Mouse (Mus musculus): ENCODE data around the gene Trim60.
A peak's percentile ranks its signal among the peaks of the same experiment; 100 is the strongest.
"Not testable (repeated sequence)": the region's sequence is repeated elsewhere in the genome, so short reads cannot be mapped to it uniquely, and the experiment has no call there.

Trim60 gene

GRCm38 (mm10) chr8:65018423-65018822 is at the start of gene Trim60, which contains the start of gene Trim61:
TSS of gene Trim60 (minus strand) at chr8:65018584.
TSS of gene Trim61 (minus strand) at chr8:65018523.
- DNase-seq (ENCODE audit: low spot score): no peak

GRCm38 (mm10) chr8:65067694-65068472 is 49.5 kb upstream of the Trim60 start:
- no peak for DNase-seq (ENCODE audit: low spot score)

GRCm38 (mm10) chr8:65067031-65067430 is 48.6 kb upstream of the Trim60 start:
- no peak for DNase-seq (ENCODE audit: low spot score)

- no peak for DNase-seq (ENCODE audit: low spot score)
Observed at GRCm38 (mm10) chr8:65065622-65066021, 47.2 kb upstream of the Trim60 start.

GRCm38 (mm10) chr8:65064071-65064470 is 45.7 kb upstream of the Trim60 start:
- DNase-seq (ENCODE audit: low spot score): no peak

GRCm38 (mm10) chr8:65062195-65062594 is 43.8 kb upstream of the Trim60 start:
- DNase-seq (ENCODE audit: low spot score): no peak

- no peak for DNase-seq (ENCODE audit: low spot score)
Observed at GRCm38 (mm10) chr8:65056722-65057121, 38.3 kb upstream of the Trim60 start.

GRCm38 (mm10) chr8:65053968-65054367 is 35.6 kb upstream of the Trim60 start:
- DNase-seq (ENCODE audit: low spot score): no peak

GRCm38 (mm10) chr8:65053554-65053953 is 35.2 kb upstream of the Trim60 start:
- no peak for DNase-seq (ENCODE audit: low spot score)

- DNase-seq (ENCODE audit: low spot score): no peak
Observed at GRCm38 (mm10) chr8:65047801-65048200, 29.4 kb upstream of the Trim60 start.

- no peak for DNase-seq (ENCODE audit: low spot score)
Observed at GRCm38 (mm10) chr8:65047193-65047592, 28.8 kb upstream of the Trim60 start.

GRCm38 (mm10) chr8:65046565-65046964 is 28.2 kb upstream of the Trim60 start:
- DNase-seq (ENCODE audit: low spot score): no peak

GRCm38 (mm10) chr8:65037117-65037533 is 18.7 kb upstream of the Trim60 start, which contains the start of gene Apela:
TSS of gene Apela (minus strand) at chr8:65037336.
- no peak for DNase-seq (ENCODE audit: low spot score)

GRCm38 (mm10) chr8:65034136-65034535 is 15.8 kb upstream of the Trim60 start:
- no peak for DNase-seq (ENCODE audit: low spot score)

- no peak for DNase-seq (ENCODE audit: low spot score)
Observed at GRCm38 (mm10) chr8:65033056-65033455, 14.7 kb upstream of the Trim60 start.

- DNase-seq (ENCODE audit: low spot score): no peak
Observed at GRCm38 (mm10) chr8:65032107-65032506, 13.7 kb upstream of the Trim60 start.

- no peak for DNase-seq (ENCODE audit: low spot score)
Observed at GRCm38 (mm10) chr8:65030735-65031485, 12.5 kb upstream of the Trim60 start.

GRCm38 (mm10) chr8:65029776-65030175 is 11.4 kb upstream of the Trim60 start:
- no peak for DNase-seq (ENCODE audit: low spot score)

- DNase-seq (ENCODE audit: low spot score): no peak
Observed at GRCm38 (mm10) chr8:65028959-65029686, 10.7 kb upstream of the Trim60 start.

- peak; percentile 42 for DNase-seq (ENCODE audit: low spot score)
Observed at GRCm38 (mm10) chr8:65022485-65022884, 4.1 kb upstream of the Trim60 start.

- not testable (repeated sequence) for DNase-seq (ENCODE audit: low spot score)
Observed at GRCm38 (mm10) chr8:65007616-65008015, 10.8 kb downstream of the Trim60 start.

GRCm38 (mm10) chr8:64998806-64999365 is 19.5 kb downstream of the Trim60 start:
- DNase-seq (ENCODE audit: low spot score): no peak
